Mouse (Mus musculus) neural tube, embryonic 12.5 days (tissue): ENCODE measurements at regions not wholly inside any gene's neighbourhood (a gene's known extent, or its start where the extent isn't known, plus 50 kb on each side); places are given as distances from the start of the nearest gene placed in this dataset.

ENCODE experiments used
- ATAC-seq: fragments of 200-750 bp; cut with Nextera tagmentation; 2 replicates; pipeline ENCODE4 v1.8.0; 2017; ENCODE audit warnings: low read depth, mild to moderate bottlenecking, moderate TSS enrichment, moderate library complexity; ENCODE audit not compliant: low FRiP score
- H3K27ac ChIP-seq: fragments of 300-500 bp; sonication (generic); 2 replicates; pipeline ENCODE4 v1.5.1; 2016
- H3K27me3 ChIP-seq: fragments of 300-500 bp; sonication (generic); replicated peaks from 2 replicates; pipeline ENCODE4 v1.6.1; 2016; ENCODE audit warnings: mild to moderate bottlenecking
- H3K36me3 ChIP-seq: fragments of 300-500 bp; sonication (generic); 2 replicates; pipeline ENCODE4 v1.6.1; 2016; ENCODE audit warnings: mild to moderate bottlenecking
- H3K4me1 ChIP-seq: fragments of 300-500 bp; sonication (generic); 2 replicates; pipeline ENCODE4 v1.6.1; 2016
- H3K4me2 ChIP-seq: fragments of 300-500 bp; sonication (generic); replicated peaks from 2 replicates; pipeline ENCODE4 v1.6.1; 2016; ENCODE audit warnings: mild to moderate bottlenecking
- H3K4me3 ChIP-seq: fragments of 300-500 bp; sonication (generic); 2 replicates; pipeline ENCODE4 v1.5.1; 2016
- H3K9ac ChIP-seq: fragments of 300-500 bp; sonication (generic); 2 replicates; pipeline ENCODE4 v1.6.1; 2016; ENCODE audit warnings: mild to moderate bottlenecking
- H3K9me3 ChIP-seq: fragments of 300-500 bp; sonication (generic); 2 replicates; pipeline ENCODE4 v1.6.1; 2016; ENCODE audit warnings: mild to moderate bottlenecking
- WGBS: fragments of 180-500 bp; shearing (Covaris S2); methylation state at CpG from one replicate; pipeline ENCODE4 v1.1.7; 2016; 5-methylcytosine and 5-hydroxymethylcytosine counted together

DNA sequence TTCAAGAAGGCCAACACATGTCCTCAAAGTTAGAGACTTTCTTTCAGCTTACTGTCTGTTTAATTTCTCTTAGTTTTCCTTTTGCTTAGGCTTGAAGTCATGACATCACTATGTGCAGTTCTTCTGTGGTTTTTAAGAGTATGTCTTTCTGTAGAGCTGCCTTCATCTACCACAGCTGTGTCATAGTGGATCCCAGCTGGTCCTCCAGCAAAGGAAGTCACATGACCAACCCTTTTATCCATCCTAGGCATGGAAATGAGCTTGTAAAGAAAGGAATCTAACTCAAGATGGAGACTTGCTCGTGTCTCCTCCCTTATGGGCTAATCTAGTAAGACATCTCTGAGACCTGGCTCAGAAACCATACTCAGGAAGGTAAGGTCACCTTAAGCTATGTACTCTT lies 886.7 kb upstream of the Tenm2 start:
- 70% methylated on average over 1 of the region's 1 CpGs for WGBS
- H3K36me3 ChIP-seq: no peaks in the 10 kb centered on the region
- no peaks in the 10 kb centered on the region for H3K9me3 ChIP-seq
- H3K4me3 ChIP-seq: no peak overlapping the region
- H3K27ac ChIP-seq: no peak overlapping the region
- no peak overlapping the region for H3K9ac ChIP-seq
- no peak for ATAC-seq
- H3K27me3 ChIP-seq: no peaks in the 10 kb centered on the region
- H3K4me2 ChIP-seq: no peak overlapping the region
- no peaks in the 10 kb centered on the region for H3K4me1 ChIP-seq

DNA sequence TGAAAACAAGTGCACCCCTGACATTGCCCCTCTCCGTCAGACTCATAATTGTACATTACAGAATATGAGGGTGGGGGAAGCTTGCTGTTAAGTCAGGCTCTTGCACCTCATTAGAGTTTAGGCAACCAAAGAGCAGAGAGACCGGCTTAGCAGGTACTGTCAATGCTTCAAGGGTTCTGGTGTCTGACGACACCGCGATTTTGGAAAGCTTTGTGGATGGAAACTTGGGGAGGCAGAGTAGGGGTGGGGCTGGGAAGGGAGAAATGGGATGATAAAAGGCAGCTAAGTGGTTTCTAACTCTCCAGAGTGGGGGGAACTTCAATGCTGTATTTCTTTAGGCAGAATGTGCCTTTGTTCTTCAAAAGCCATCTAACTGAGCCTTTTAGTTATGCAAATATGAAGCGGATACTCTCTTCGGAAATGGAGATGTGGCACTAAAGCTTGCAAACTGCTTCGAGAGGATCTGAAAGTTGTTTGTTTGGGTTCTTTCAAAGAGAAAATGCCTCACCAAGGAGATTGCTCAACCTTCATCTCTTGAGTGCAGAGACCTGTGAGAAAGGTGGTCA lies 885.4 kb upstream of the Tenm2 start:
- no peak for ATAC-seq
- Histone ChIP-seq H3K36me3 (no peaks in the 10 kb centered on the region), H3K9ac (no peak overlapping the region), H3K4me3 (no peak overlapping the region), H3K27ac (no peak overlapping the region), H3K4me2 (no peak overlapping the region), H3K9me3 (no peaks in the 10 kb centered on the region), H3K4me1 (no peaks in the 10 kb centered on the region), H3K27me3 (no peaks in the 10 kb centered on the region)
- 20% methylated on average over 8 of the region's 8 CpGs for WGBS

GRCm38 (mm10) chr11:38117741-38118140 lies 882.0 kb upstream of the Tenm2 start:
- no peaks in the 10 kb centered on the region for H3K36me3 ChIP-seq
- H3K9ac ChIP-seq: no peak overlapping the region
- no peak overlapping the region for H3K4me2 ChIP-seq
- no peak overlapping the region for H3K27ac ChIP-seq
- no peak for ATAC-seq
- 84% methylated on average over 5 of the region's 5 CpGs for WGBS
- no peaks in the 10 kb centered on the region for H3K9me3 ChIP-seq
- H3K27me3 ChIP-seq: no peaks in the 10 kb centered on the region
- H3K4me3 ChIP-seq: no peak overlapping the region
- no peaks in the 10 kb centered on the region for H3K4me1 ChIP-seq

DNA sequence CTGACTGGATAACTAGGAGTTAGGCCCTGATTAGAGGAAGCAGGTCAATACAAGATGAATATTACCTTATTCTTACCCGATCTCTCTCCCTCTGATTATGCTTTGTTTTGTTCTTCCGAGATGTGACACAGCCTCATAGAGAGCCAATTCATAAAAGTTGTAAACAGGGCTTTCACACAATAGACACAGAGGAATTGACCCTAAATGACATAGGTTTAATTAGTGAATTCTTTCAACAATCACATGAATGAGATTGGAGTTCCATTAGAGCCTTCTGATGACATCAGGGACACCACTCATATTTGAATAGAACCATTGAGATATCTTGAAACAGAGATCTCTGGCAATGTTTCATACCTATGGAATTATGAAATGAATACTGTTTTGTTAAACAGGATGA lies 856.4 kb upstream of the Tenm2 start:
- H3K27me3 ChIP-seq: no peaks in the 10 kb centered on the region
- no peaks in the 10 kb centered on the region for H3K36me3 ChIP-seq
- ATAC-seq: no peak
- no peak overlapping the region for H3K4me2 ChIP-seq
- no peak overlapping the region for H3K4me3 ChIP-seq
- H3K9ac ChIP-seq: no peak overlapping the region
- no peaks in the 10 kb centered on the region for H3K9me3 ChIP-seq
- 82% methylated on average over 2 of the region's 2 CpGs for WGBS
- H3K27ac ChIP-seq: no peak overlapping the region
- no peaks in the 10 kb centered on the region for H3K4me1 ChIP-seq

GRCm38 (mm10) chr11:38075171-38075732 lies 839.5 kb upstream of the Tenm2 start:
- H3K4me2 ChIP-seq: no peak overlapping the region
- H3K36me3 ChIP-seq: no peaks in the 10 kb centered on the region
- H3K27me3 ChIP-seq: no peaks in the 10 kb centered on the region
- no peak for ATAC-seq
- H3K4me1 ChIP-seq: no peaks in the 10 kb centered on the region
- no peak overlapping the region for H3K27ac ChIP-seq
- 75% methylated on average over 11 of the region's 11 CpGs for WGBS
- no peak overlapping the region for H3K9ac ChIP-seq
- no peaks in the 10 kb centered on the region for H3K9me3 ChIP-seq
- no peak overlapping the region for H3K4me3 ChIP-seq

DNA sequence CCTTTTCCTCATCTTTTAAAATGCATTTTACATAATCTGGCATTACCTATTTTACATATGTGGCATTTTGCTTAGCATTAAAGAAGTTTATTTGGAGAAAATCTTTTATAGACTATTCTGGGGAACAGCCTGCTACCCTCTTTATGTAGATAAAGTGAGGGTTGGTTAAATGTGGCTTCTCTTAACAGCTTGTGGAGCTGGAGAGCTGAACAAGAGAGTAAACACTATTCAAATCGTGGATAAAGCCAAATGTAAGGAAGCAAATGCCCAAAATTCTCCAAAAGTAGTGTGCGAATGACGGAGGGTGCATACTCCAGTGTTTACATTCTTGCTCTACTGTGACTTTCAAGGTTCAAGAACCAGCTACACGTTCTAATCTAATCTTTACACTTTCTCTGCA lies 833.9 kb upstream of the Tenm2 start:
- 75% methylated on average over 4 of the region's 4 CpGs for WGBS
- H3K27me3 ChIP-seq: no peaks in the 10 kb centered on the region; the same call in 1 of the 2 replicates
- H3K4me3 ChIP-seq: no peak overlapping the region
- no peaks in the 10 kb centered on the region for H3K9me3 ChIP-seq
- H3K27ac ChIP-seq: no peak overlapping the region
- no peaks in the 10 kb centered on the region for H3K4me1 ChIP-seq
- no peak overlapping the region for H3K4me2 ChIP-seq
- ATAC-seq: no peak
- H3K9ac ChIP-seq: no peak overlapping the region
- H3K36me3 ChIP-seq: no peaks in the 10 kb centered on the region

DNA sequence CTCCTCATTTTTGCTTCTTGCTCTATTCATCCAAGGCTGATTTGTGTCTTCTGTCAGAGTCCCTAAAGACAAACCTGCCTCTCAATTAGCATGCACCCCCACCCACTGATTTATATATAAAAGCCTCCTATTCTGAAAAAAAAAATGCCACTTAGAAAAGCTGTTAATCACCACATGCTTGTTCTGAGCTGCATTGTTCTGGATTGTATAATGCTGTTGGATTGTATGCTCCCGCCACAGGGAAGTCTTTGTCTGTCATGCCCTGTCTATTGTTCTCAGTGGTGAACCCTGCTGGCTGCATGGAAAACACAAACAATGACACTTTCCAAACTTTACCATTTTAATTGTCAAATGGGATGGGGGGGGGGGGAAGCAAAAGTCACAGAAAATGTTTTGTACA lies 831.9 kb upstream of the Tenm2 start:
- Histone ChIP-seq H3K4me2 (no peak overlapping the region), H3K36me3 (no peaks in the 10 kb centered on the region), H3K9me3 (no peaks in the 10 kb centered on the region), H3K27me3 (no peaks in the 10 kb centered on the region; the same call in 1 of the 2 replicates), H3K4me3 (no peak overlapping the region), H3K9ac (no peak overlapping the region), H3K27ac (no peak overlapping the region), H3K4me1 (no peaks in the 10 kb centered on the region)
- ATAC-seq: peak; percentile 81
- WGBS: 11% methylated on average over 1 of the region's 1 CpGs

GRCm38 (mm10) chr11:38066091-38066490 lies 830.3 kb upstream of the Tenm2 start:
- no peak for ATAC-seq
- H3K9me3 ChIP-seq: no peaks in the 10 kb centered on the region
- no peak overlapping the region for H3K4me3 ChIP-seq
- no peak overlapping the region for H3K4me2 ChIP-seq
- no peak overlapping the region for H3K9ac ChIP-seq
- no peak overlapping the region for H3K27ac ChIP-seq
- 80% methylated on average over 5 of the region's 5 CpGs for WGBS
- H3K27me3 ChIP-seq: no peaks in the 10 kb centered on the region; the same call in 1 of the 2 replicates
- H3K4me1 ChIP-seq: no peaks in the 10 kb centered on the region
- no peaks in the 10 kb centered on the region for H3K36me3 ChIP-seq

GRCm38 (mm10) chr11:38060105-38060504 lies 824.3 kb upstream of the Tenm2 start:
- H3K27ac ChIP-seq: no peak overlapping the region

DNA sequence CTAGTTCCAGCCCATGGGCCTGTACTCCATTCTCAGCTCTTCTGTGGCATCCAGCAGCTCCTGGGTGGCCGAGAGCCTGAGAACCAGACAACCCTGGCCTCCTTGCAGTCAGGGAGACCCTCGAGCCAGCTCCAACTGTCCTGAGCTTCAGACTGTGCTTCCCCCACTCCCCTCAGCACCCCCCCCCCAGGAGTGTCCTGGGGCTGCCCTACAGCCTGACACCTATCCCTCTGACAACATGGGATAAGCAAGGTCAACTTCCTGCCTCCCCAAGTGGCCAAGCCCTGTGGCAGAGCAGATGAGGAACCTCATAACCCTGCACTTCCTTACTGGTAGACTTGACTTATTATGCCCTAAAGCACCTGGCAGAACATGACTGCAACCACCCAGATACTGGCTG lies 823.1 kb upstream of the Tenm2 start:
- Histone ChIP-seq H3K9ac (no peak overlapping the region), H3K27ac (no peak overlapping the region), H3K9me3 (no peaks in the 10 kb centered on the region), H3K4me1 (no peaks in the 10 kb centered on the region), H3K27me3 (no peaks in the 10 kb centered on the region), H3K4me2 (no peak overlapping the region), H3K36me3 (no peaks in the 10 kb centered on the region), H3K4me3 (no peak overlapping the region)
- WGBS: 80% methylated on average over 2 of the region's 2 CpGs
- ATAC-seq: no peak

More at GRCm38 (mm10) chr11:38060105-38060504, 824.3 kb upstream of the Tenm2 start:
- Histone ChIP-seq H3K27me3 (no peaks in the 10 kb centered on the region), H3K36me3 (no peaks in the 10 kb centered on the region), H3K9ac (no peak overlapping the region), H3K9me3 (no peaks in the 10 kb centered on the region), H3K4me3 (no peak overlapping the region), H3K4me2 (no peak overlapping the region), H3K4me1 (no peaks in the 10 kb centered on the region)
- 88% methylated on average over 2 of the region's 2 CpGs for WGBS
- ATAC-seq: no peak

- Histone ChIP-seq H3K9ac (no peak overlapping the region), H3K4me3 (no peak overlapping the region), H3K4me2 (no peak overlapping the region), H3K9me3 (no peaks in the 10 kb centered on the region), H3K27me3 (no peaks in the 10 kb centered on the region), H3K4me1 (no peaks in the 10 kb centered on the region), H3K27ac (no peak overlapping the region), H3K36me3 (no peaks in the 10 kb centered on the region)
- ATAC-seq: no peak
- 80% methylated on average over 2 of the region's 2 CpGs for WGBS
Measured at GRCm38 (mm10) chr11:38036582-38036981, 800.8 kb upstream of the Tenm2 start.

DNA sequence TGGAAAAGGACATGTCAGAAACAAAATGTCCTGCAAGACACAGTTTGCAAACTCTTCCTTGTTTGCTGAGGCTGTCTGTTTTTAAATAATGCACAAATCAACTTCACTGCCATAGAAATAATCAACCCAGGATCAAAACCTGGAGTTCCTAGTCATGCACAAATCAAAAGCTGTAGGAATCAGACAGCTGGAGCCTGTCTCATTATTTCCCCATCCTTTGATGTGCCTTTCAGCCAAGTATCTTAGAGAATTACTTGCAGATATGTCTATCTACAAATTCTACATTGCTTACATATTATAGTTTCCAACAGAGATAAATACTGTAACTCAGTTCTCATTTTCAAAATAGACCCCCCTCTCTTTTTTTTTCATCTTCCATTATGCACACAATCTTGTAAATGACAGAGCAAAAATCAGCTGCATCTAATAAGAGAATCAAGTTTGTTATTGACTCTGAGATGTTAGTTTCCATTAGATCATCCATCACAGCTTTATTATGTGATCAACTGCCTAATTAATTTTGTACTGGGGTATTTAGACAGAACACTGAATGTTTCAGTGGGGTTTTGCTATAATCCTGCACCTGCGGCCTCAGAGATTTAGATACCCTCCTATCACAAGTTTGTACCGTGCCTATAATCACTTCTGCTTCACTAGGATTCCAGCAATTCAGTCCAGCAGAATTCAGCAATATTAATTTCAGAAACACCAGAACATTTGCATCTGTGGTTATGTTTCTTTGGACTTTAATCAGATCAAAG lies 798.9 kb upstream of the Tenm2 start:
- no peak for ATAC-seq

DNA sequence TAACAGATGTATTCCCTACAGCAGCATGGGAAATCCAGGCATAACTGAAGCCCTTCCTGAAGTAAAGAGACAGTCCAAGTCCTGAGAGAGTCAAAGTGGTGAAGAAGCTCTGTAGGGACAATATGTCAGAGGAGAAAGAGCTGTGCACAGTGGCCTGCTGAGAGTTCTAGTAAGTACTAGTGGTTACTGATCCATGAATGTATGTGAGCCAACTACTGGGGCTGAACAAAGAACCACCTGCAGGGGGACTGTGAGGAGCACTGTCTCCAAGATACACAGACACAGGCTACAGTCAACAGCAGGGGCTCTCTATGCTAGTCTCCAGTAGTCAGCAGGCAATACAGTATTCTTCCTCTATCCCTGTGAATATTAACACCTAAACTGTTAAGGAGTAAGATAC lies 785.9 kb upstream of the Tenm2 start:
- Histone ChIP-seq H3K9me3 (no peaks in the 10 kb centered on the region), H3K36me3 (no peaks in the 10 kb centered on the region), H3K27ac (no peak overlapping the region), H3K27me3 (no peaks in the 10 kb centered on the region), H3K4me1 (no peaks in the 10 kb centered on the region), H3K4me3 (no peak overlapping the region), H3K4me2 (no peak overlapping the region), H3K9ac (no peak overlapping the region)
- ATAC-seq: no peak; the same call in 1 of the 2 replicates

More for the DNA sequence above, 798.9 kb upstream of the Tenm2 start:
- H3K36me3 ChIP-seq: no peaks in the 10 kb centered on the region
- 89% methylated on average over 2 of the region's 2 CpGs for WGBS
- no peak overlapping the region for H3K27ac ChIP-seq
- H3K4me3 ChIP-seq: no peak overlapping the region
- H3K4me1 ChIP-seq: no peaks in the 10 kb centered on the region
- H3K9me3 ChIP-seq: no peaks in the 10 kb centered on the region
- H3K4me2 ChIP-seq: no peak overlapping the region
- H3K27me3 ChIP-seq: no peaks in the 10 kb centered on the region
- H3K9ac ChIP-seq: no peak overlapping the region
